Mouse (Mus musculus): ENCODE data around the gene Entpd1. TPM values are rescaled to one million over a fixed set of nuclear protein-coding genes. Genes with fewer than 3 reads are reported as not detected.

Entpd1 gene
- polyA plus RNA-seq, 1 experiment from 2014 or later = 7.2 TPM

DNA sequence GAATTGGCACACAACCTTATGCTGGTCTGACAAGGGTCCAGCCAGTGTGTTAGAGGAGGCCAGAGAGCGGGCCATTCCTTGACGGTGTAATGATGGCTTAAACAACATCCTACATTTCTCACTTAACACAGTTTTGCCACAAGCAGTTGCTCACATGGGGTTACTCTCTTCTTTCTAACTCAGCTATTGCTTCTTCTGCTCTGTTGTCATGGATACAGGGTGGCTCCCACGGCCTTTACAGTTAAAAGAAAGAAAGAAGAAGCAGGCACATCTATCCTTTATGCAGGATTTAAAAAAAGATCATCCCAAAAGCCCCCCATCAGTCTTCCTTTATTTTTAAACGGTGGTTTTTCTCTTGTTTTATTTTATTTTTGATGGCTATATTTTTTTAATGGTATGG lies 121.7 kb downstream of the Entpd1 start:
- WGBS = 69% methylated on average over 4 of the region's 4 CpGs
- Histone ChIP-seq H3K9me3 (ENCODE audit: control insufficient read depth, low read length) (no peaks in the 10 kb centered on the region), H3K9ac (ENCODE audit: low read length) (no peak overlapping the region), H3K4me1 (ENCODE audit: control insufficient read depth, insufficient read depth, low read length) (no peaks in the 10 kb centered on the region), H3K4me2 (no peak overlapping the region), H3K27me3 (ENCODE audit: control insufficient read depth, insufficient read depth, low read length) (no peaks in the 10 kb centered on the region), H3K27ac (ENCODE audit: low read depth, low read length) (no peak overlapping the region), H3K36me3 (ENCODE audit: control insufficient read depth, insufficient read depth, low read length) (no peaks in the 10 kb centered on the region), H3K4me3 (ENCODE audit: low read depth, low read length) (no peak overlapping the region)
- DNase-seq (ENCODE audit: low spot score, missing footprints) (no peak), ATAC-seq (ENCODE audit: low FRiP score) (no peak)

DNA sequence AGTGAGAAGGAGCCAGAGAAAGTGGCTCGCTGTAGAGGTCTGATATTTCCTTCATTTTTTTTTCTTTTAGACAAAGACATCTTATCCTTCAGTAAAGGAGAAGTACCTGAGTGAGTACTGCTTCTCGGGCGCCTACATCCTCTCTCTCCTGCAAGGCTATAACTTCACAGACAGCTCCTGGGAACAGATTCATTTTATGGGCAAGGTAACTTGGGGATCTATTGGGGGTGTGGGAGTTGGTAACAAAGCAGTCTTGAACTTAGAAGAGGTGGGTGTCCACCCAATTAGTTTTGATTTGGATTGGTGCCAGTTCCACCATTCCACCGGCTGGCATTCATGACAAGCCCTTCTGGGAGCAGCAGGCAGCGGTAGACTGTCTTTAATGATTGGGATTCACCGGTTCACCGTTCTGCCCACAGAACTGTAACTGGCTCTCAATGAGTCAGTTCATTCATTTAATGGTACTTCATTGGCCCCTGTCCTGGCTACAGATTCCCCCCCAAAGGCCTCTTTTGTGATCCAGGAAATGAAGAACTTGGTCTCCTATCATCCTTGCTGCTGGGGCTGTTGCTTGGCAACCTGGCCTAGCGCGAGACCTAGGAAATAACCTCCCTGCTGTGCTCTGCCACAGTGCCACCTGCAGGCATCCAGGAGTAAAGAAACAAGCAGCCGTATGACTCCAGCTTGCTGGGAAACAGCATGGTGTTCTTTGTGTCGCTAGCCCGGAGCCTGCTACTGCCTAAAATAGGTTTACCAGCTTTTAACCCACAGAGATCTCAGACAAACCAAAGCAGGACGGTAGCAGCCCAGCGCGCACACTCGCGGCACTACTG lies 124.7 kb downstream of the Entpd1 start:
- DNase-seq (ENCODE audit: low spot score, missing footprints) (peak; percentile 96), ATAC-seq (ENCODE audit: low FRiP score) (peak; percentile 94)
- Histone ChIP-seq H3K4me1 (ENCODE audit: control insufficient read depth, insufficient read depth, low read length) (no peaks in the 10 kb centered on the region), H3K9ac (ENCODE audit: low read length) (peak overlapping the region; percentile 63), H3K27me3 (ENCODE audit: control insufficient read depth, insufficient read depth, low read length) (no peaks in the 10 kb centered on the region), H3K27ac (ENCODE audit: low read depth, low read length) (no peak overlapping the region), H3K36me3 (ENCODE audit: control insufficient read depth, insufficient read depth, low read length) (no peaks in the 10 kb centered on the region), H3K9me3 (ENCODE audit: control insufficient read depth, low read length) (no peaks in the 10 kb centered on the region), H3K4me3 (ENCODE audit: low read depth, low read length) (no peak overlapping the region), H3K4me2 (peak overlapping the region; percentile 35)
- WGBS = 28% methylated on average over 17 of the region's 17 CpGs

DNA sequence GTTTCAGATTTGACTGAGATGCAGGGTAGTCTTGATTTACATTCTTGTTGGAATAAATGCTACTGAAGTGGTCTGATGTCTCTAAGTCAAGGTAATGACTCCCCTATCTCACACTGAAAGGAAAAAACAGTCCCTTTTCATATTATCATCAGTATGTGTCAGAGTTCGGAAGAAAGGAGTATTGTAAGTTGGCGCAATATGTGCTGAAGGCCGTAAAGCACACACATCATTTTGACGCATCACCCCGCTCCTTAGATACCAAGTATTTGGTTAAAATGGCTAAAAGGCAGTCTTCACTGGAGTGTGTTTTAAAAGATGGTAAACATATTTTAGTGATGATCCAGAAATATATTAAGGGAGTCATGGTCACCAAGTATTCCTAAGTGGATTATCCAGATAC lies 125.4 kb downstream of the Entpd1 start:
- H3K9me3 ChIP-seq (ENCODE audit: control insufficient read depth, low read length) = no peaks in the 10 kb centered on the region
- no peak overlapping the region for H3K27ac ChIP-seq (ENCODE audit: low read depth, low read length)
- no peak overlapping the region for H3K4me3 ChIP-seq (ENCODE audit: low read depth, low read length)
- H3K9ac ChIP-seq (ENCODE audit: low read length) = peak overlapping the region; percentile 63
- 88% methylated on average over 5 of the region's 5 CpGs for WGBS
- peak; percentile 30; the same call in 1 of the 2 replicates for ATAC-seq (ENCODE audit: low FRiP score)
- H3K36me3 ChIP-seq (ENCODE audit: control insufficient read depth, insufficient read depth, low read length) = no peaks in the 10 kb centered on the region
- peak overlapping the region; percentile 35 for H3K4me2 ChIP-seq
- no peaks in the 10 kb centered on the region for H3K4me1 ChIP-seq (ENCODE audit: control insufficient read depth, insufficient read depth, low read length)
- peak; percentile 89 for DNase-seq (ENCODE audit: low spot score, missing footprints)
- H3K27me3 ChIP-seq (ENCODE audit: control insufficient read depth, insufficient read depth, low read length) = no peaks in the 10 kb centered on the region

DNA sequence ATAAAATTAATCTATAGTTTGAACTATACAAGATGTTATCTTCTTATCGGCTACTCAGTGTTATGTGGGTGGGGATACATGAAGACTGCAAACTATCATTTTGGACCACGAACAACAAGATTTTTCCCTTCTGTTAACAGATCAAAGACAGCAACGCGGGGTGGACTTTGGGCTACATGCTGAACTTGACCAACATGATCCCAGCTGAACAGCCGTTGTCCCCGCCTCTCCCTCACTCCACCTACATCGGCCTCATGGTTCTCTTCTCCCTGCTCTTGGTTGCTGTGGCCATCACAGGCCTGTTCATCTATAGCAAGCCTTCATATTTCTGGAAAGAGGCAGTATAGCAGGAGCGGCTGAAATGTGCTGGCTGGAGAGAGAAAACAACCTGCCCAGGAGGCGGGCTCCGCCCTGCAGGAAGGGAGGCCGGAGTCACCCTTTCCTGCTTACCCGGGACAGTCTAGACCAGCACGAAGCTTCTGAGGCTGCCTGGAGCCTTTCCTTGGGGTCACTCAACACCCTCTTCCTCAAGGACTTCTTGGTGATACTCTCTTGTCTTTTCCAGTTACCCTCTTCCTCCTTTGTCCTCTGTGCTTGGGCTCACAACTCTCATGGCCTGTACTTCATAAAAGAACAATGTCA lies 126.6 kb downstream of the Entpd1 start:
- no peak overlapping the region for H3K4me2 ChIP-seq
- no peak for DNase-seq (ENCODE audit: low spot score, missing footprints)
- H3K4me1 ChIP-seq (ENCODE audit: control insufficient read depth, insufficient read depth, low read length) = no peaks in the 10 kb centered on the region
- no peak overlapping the region for H3K9ac ChIP-seq (ENCODE audit: low read length)
- H3K27me3 ChIP-seq (ENCODE audit: control insufficient read depth, insufficient read depth, low read length) = no peaks in the 10 kb centered on the region
- ATAC-seq (ENCODE audit: low FRiP score) = no peak
- H3K36me3 ChIP-seq (ENCODE audit: control insufficient read depth, insufficient read depth, low read length) = no peaks in the 10 kb centered on the region
- no peak overlapping the region for H3K27ac ChIP-seq (ENCODE audit: low read depth, low read length)
- WGBS = 91% methylated on average over 13 of the region's 13 CpGs
- no peaks in the 10 kb centered on the region for H3K9me3 ChIP-seq (ENCODE audit: control insufficient read depth, low read length)
- no peak overlapping the region for H3K4me3 ChIP-seq (ENCODE audit: low read depth, low read length)

DNA sequence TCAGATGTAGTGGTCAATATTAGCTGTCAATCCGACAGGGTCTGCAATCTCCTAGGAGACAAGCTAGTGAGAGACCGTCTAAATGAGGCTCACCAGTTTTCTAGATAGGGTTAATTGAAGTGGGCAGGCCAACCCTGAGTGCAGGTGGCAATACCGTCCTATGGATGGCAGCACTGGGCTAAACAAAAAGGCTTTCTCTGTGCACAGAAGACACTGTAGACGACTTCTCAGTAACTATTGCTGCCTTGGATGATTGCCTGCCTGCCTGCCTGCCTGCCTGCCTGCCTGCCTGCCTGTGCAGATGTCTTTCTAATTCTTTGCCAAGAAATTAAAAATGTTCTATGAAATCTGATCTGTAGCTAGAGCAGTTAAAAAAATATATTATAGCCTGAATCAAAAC lies 134.4 kb downstream of the Entpd1 start:
- WGBS = 43% methylated on average over 4 of the region's 4 CpGs
- Histone ChIP-seq H3K4me3 (ENCODE audit: low read depth, low read length) (no peak overlapping the region), H3K4me1 (ENCODE audit: control insufficient read depth, insufficient read depth, low read length) (no peaks in the 10 kb centered on the region), H3K4me2 (no peak overlapping the region), H3K27me3 (ENCODE audit: control insufficient read depth, insufficient read depth, low read length) (no peaks in the 10 kb centered on the region), H3K36me3 (ENCODE audit: control insufficient read depth, insufficient read depth, low read length) (no peaks in the 10 kb centered on the region), H3K9me3 (ENCODE audit: control insufficient read depth, low read length) (no peaks in the 10 kb centered on the region), H3K9ac (ENCODE audit: low read length) (no peak overlapping the region), H3K27ac (ENCODE audit: low read depth, low read length) (no peak overlapping the region)
- ATAC-seq (ENCODE audit: low FRiP score) (no peak), DNase-seq (ENCODE audit: low spot score, missing footprints) (no peak)

DNA sequence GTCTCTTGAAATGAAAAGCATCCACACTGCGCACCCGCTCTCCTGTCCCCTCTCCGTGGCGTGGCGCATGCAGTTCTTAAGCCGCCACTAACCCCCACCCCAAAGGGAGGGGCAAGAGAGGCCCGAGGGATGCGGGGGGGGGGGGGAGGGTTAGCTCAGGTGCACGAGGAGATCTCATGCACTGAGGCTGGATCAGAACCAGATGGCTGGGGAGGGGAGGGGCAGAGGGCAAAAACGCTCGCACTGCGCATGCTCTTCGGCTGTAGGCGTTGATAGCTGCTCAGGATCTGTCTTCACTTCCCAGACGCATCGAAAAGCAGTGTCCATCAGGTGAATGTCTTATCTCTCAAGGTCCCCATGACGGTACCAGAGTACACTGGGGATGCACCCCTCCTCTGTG lies 136.4 kb downstream of the Entpd1 start, which contains the start of gene Cc2d2b:
Gene Cc2d2b (plus strand): TSS at position 195 of the 400 bp plus-strand sequence.
- DNase-seq (ENCODE audit: low spot score, missing footprints) (no peak), ATAC-seq (ENCODE audit: low FRiP score) (no peak)
- H3K9ac ChIP-seq (ENCODE audit: low read length) = no peak within 1 kb of the TSS
- H3K36me3 ChIP-seq (ENCODE audit: control insufficient read depth, insufficient read depth, low read length) = no peaks in the 10 kb centered on the region
- WGBS = 77% methylated on average over 16 of the region's 17 CpGs
- H3K27ac ChIP-seq (ENCODE audit: low read depth, low read length) = no peak within 1 kb of the TSS
- no peaks in the 10 kb centered on the region for H3K27me3 ChIP-seq (ENCODE audit: control insufficient read depth, insufficient read depth, low read length)
- no peaks in the 10 kb centered on the region for H3K4me1 ChIP-seq (ENCODE audit: control insufficient read depth, insufficient read depth, low read length)
- no peaks in the 10 kb centered on the region for H3K9me3 ChIP-seq (ENCODE audit: control insufficient read depth, low read length)
- no peak within 1 kb of the TSS for H3K4me2 ChIP-seq
- no peak within 1 kb of the TSS for H3K4me3 ChIP-seq (ENCODE audit: low read depth, low read length)

DNA sequence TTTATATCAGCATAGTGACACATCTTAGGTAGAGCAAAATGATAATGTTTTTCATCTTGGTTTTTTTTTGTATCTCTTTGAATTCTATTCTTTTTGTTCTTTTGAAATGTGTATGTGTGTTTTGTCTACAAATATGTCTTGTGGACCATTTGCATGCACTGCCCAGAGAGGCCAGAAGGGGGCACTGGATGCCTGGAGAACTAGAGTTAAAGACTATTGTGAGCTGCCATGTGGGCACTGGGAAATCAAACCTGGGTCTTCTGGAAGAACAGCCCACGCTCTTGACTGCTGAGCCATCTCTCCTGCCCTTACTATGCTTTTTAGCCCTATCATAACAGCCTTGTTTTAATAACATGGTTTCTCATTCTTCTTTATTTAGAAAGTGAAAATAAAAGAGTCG lies 142.1 kb downstream of the Entpd1 start:
- H3K36me3 ChIP-seq (ENCODE audit: control insufficient read depth, insufficient read depth, low read length) = no peaks in the 10 kb centered on the region
- H3K9ac ChIP-seq (ENCODE audit: low read length) = no peak overlapping the region
- H3K27me3 ChIP-seq (ENCODE audit: control insufficient read depth, insufficient read depth, low read length) = no peaks in the 10 kb centered on the region
- H3K4me1 ChIP-seq (ENCODE audit: control insufficient read depth, insufficient read depth, low read length) = 0 out of 2 replicates have a peak, but pooled peaks cover 2% of the 10 kb centered on the region
- ATAC-seq (ENCODE audit: low FRiP score) (no peak), DNase-seq (ENCODE audit: low spot score, missing footprints) (peak; percentile 93)
- H3K4me2 ChIP-seq = no peak overlapping the region
- WGBS = 75% methylated on average over 2 of the region's 2 CpGs
- no peak overlapping the region for H3K4me3 ChIP-seq (ENCODE audit: low read depth, low read length)
- no peaks in the 10 kb centered on the region for H3K9me3 ChIP-seq (ENCODE audit: control insufficient read depth, low read length)
- no peak overlapping the region for H3K27ac ChIP-seq (ENCODE audit: low read depth, low read length)

DNA sequence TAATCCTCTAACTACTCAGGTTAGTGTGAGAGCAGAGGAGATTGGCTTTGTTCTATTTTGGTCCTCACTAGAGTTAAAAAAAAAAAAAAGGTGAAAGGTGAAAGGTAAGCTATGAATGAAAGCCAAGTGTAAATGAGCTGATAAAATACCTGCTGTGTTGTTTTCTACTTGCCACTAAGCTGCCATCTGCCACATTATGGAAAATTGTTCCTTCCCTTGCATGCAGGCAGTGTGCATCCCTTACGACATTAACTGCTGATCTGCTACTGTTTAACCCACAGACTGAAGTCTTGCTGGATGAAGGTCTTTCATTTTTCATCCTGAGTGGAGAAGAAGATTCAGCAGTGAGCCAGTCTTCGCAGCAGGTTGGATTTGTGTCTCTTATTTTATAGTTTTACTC lies 147.9 kb downstream of the Entpd1 start:
- Histone ChIP-seq H3K27ac (ENCODE audit: low read depth, low read length) (no peak overlapping the region), H3K9me3 (ENCODE audit: control insufficient read depth, low read length) (no peaks in the 10 kb centered on the region), H3K4me3 (ENCODE audit: low read depth, low read length) (no peak overlapping the region), H3K36me3 (ENCODE audit: control insufficient read depth, insufficient read depth, low read length) (no peaks in the 10 kb centered on the region), H3K4me1 (ENCODE audit: control insufficient read depth, insufficient read depth, low read length) (no peaks in the 10 kb centered on the region), H3K27me3 (ENCODE audit: control insufficient read depth, insufficient read depth, low read length) (no peaks in the 10 kb centered on the region), H3K4me2 (no peak overlapping the region), H3K9ac (ENCODE audit: low read length) (no peak overlapping the region)
- DNase-seq (ENCODE audit: low spot score, missing footprints) = no peak
- no peak for ATAC-seq (ENCODE audit: low FRiP score)
- 85% methylated on average over 2 of the region's 2 CpGs for WGBS

DNA sequence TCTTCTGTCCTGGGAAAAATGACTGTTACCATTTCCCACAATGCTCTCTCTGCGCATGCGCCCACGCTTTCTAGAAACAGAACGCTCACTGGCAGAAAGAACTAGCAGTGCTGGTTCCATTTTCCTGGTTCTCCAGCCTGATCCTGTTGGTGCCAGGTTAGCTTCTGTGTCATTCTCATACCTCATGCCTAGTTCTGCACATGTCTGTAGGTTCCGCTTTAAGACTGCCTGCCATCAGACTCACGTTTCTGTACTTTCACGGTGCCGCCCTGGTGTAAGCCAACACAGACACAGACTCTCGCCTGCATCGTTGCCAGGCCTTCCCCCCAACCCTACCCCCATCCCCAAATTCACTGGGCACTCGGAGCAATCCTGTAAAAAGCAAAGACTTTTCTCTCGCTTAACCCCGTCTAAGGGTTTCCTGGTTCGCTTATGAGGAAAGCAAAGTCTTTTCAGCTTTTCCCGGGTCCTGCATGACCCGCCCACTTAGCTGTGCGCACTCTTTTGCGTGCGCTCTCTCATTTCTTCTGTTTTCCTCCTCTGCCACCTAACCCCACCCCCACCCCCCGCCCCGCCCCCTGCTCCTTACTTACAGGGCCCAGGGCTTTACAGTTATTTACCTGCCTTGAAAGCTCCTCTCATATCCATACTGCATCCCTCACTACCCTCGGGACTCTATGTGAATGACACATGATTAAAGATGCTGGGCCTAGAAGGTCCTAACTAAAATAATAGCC lies 150.0 kb downstream of the Entpd1 start:
- DNase-seq (ENCODE audit: low spot score, missing footprints) (peak; percentile 88), ATAC-seq (ENCODE audit: low FRiP score) (no peak)

More for the DNA sequence above, 150.0 kb downstream of the Entpd1 start:
- H3K4me2 ChIP-seq = peak overlapping the region; percentile 34
- H3K27ac ChIP-seq (ENCODE audit: low read depth, low read length) = no peak overlapping the region
- no peaks in the 10 kb centered on the region for H3K36me3 ChIP-seq (ENCODE audit: control insufficient read depth, insufficient read depth, low read length)
- H3K9ac ChIP-seq (ENCODE audit: low read length) = peak overlapping the region; percentile 32; the same call in 1 of the 2 replicates
- no peaks in the 10 kb centered on the region for H3K4me1 ChIP-seq (ENCODE audit: control insufficient read depth, insufficient read depth, low read length)
- 41% methylated on average over 22 of the region's 22 CpGs for WGBS
- no peaks in the 10 kb centered on the region for H3K27me3 ChIP-seq (ENCODE audit: control insufficient read depth, insufficient read depth, low read length)
- no peaks in the 10 kb centered on the region for H3K9me3 ChIP-seq (ENCODE audit: control insufficient read depth, low read length)
- H3K4me3 ChIP-seq (ENCODE audit: low read depth, low read length) = peak overlapping the region; percentile 5; the same call in 1 of the 2 replicates

Data from midbrain, embryonic 11.5 days (tissue).